Mouse (Mus musculus) gastrocnemius, postnatal 10 days (tissue): Measurements from ENCODE around the gene Tpst2. TPM values are rescaled to one million over a fixed set of nuclear protein-coding genes. Genes with fewer than 3 reads are reported as not detected.
A peak's percentile ranks its signal among the peaks of the same experiment; 100 is the strongest.
"Not testable (repeated sequence)": the region's sequence is repeated elsewhere in the genome, so short reads cannot be mapped to it uniquely, and the experiment has no call there.

ENCODE experiments used
- DNase-seq: peaks from one replicate; pipeline ENCODE4 v3.0.0; 2021; ENCODE audit warnings: mixed read lengths
- total RNA-seq, 2 experiments: library from RNA; stranded (reverse); gene quantifications; 2 replicates each; pipeline ENCODE4 v1.2.3; 2021

Gene Tpst2
- total RNA-seq, 2 experiments from 2014 or later = 21.5 to 23.6 TPM

DNA sequence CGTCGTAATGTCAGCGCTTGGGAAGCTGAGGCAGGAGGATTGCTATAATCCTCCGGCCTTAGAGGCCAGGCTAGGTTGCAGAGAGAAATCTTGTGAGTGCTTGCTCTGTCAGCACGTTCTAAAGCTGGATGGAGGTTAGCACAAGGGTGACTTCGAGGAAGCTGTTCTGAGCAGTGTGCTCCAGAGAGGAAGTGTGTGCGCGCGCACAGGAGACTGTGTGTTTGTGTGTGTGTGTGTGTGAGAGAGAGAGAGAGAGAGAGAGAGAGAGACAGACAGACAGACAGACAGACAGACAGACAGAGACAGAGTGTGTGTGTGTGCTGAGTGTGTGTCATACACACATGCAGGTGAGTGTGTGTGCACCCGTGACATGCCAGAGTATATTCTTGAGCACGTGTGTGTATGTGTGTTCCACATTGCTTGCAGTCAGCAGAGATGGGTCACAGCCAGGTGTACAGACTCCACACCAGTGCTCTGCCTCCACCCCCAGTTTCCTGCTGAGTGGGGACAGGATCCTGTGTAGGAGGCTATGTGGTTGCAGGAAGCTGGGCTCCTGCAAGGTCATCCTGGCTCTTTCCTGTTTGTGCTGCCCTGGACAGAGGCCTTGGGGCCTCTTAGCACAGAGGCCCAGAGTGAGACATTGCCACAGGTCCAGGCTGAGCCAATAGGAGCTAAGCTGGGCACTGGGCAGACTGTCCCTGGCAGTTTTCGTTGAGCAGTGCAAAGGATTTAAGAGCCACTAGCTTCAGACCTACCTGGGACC, 21.9 kb downstream of the Tpst2 start:
- no peak for DNase-seq

GRCm38 (mm10) chr5:112299399-112299798, 22.9 kb downstream of the Tpst2 start:
- DNase-seq = no peak

DNA sequence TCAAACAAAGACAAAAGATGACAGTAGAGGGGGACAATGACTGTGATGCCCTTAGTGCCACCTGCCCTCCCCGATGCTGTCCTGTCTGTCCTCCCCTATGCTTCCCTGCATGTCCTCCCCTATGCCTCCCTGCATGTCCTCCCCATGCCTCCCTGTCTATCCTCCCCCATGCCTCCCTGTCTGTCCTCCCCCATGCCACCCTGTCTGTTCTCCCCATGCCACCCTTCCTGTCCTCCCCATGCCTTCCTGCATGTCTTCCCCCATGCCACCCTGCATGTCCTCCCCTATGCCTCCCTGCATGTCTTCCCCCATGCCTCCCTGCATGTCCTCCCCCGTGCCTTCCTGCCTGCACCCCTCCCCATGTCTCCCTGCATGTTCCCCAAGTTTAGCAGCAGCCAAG, 23.6 kb downstream of the Tpst2 start:
- no peak for DNase-seq

DNA sequence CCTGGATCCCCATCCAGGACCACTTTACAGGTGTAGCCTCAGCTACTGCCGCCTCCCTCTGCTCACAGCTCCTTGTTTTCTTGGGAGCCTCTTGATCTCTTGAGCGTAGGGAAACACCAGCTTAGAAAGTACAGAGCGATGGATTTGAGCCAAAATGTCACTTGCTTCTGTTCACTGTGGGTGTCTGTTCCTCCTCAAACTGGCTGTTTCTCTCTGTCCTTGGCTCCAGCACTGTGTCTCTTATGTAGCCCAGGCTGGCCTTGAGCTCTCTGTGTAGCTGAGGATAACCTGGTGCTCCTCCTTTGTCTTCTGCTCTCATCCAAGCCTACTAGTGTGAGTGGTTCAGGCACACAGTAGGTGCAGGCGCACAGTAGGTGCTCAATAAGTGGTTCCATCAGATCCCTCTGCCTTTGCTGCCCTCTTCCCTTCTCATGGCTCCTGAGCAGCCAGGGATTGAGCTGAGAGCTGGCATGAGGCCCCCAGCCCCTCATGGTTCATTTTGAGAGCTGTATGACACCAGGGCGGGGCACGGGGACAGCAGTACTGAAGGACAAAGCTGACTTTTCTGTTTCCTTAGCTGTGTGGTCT, 24.3 kb downstream of the Tpst2 start:
- DNase-seq = no peak

DNA sequence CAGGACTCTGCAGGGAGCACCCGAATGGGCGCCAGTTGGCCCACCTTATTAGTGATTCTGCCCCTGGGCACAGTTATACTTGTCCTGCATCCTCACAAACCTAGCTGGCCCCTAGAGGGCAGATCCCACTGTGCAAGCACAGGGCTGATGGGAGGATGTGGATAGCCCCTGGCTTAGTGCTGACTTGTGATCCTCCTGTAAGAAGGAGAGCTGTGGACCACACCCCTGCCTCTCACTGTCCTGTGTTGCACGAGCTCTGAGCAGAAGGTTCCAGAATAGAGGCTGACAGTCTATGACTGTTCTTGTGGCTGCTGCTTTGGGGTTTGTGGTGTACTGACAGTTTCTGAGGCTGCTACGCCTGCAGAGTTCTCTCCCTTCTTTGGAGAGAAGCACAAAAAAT, 25.2 kb downstream of the Tpst2 start:
- DNase-seq = no peak

DNA sequence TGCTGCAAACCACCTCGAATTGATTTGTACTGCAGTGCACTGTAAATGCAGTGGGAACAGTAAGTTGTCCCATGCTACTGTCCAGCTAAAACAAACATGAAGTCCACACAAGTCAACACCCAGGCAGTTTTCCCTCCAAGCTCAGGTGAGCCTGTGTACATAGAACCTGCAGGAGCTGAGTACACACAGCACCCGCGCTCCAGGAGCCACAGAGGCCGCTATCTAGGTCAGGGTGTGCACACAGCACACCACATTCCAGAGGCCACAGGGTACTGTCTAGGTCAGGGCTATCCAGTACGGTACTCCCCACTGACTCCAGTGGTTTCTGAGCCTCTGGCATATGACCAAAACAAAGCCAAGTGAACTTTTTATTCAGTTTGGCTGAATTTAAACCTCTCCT, 25.8 kb downstream of the Tpst2 start:
- DNase-seq = no peak

DNA sequence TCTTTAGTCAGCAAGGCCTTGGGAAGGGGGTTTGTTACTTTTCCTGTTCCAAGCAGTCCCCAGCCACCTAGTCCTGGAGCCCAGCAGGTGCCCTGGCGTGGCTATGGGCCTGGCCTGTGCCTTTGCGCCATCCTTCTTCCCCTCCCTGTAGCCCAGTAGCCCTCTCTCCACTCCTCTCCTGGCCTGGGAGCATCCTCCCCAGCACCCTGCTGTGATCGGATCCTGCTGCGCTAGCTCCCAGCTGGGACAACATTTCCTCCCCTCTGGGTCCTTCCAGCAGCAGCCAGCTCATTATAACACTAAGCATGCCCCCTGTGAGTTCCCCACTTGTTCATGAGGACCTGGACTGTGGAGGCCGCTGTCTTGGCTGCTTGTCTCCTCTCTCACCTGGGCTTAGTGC, 29.4 kb downstream of the Tpst2 start:
- DNase-seq = no peak

DNA sequence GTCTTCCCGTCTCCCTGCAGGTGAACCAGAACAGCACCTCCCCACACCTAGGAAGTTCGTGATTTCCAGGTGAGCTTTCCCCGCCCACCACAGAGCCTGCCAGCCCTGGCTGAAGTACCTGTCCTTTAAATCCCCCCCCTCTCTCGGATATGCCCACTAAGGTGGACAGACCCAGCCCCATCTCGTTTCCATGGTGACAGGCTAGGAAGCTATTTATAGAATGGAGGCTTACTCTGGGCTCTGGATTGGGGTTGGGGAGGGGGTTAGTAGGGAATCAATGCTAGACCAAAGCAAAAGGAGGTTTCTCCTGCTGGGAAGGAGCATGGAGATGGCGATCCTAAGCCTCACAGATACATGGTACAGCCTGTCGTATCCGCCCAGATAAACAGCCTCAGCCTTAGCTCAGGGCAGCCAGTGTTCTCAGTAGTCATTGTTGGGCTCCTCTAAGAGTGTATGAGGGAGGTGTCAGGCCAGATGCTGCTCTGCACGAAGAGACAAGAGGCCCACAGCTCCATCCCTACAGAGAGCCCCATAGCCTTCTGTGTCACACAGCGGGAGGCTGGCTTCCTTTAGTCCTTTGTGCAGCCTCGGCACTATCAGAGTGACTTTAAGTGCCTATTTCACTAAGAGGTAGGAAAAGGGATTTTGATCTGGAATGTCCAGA, 36.9 kb downstream of the Tpst2 start:
- no peak for DNase-seq

GRCm38 (mm10) chr5:112316468-112316867, 40.0 kb downstream of the Tpst2 start:
- no peak for DNase-seq

DNA sequence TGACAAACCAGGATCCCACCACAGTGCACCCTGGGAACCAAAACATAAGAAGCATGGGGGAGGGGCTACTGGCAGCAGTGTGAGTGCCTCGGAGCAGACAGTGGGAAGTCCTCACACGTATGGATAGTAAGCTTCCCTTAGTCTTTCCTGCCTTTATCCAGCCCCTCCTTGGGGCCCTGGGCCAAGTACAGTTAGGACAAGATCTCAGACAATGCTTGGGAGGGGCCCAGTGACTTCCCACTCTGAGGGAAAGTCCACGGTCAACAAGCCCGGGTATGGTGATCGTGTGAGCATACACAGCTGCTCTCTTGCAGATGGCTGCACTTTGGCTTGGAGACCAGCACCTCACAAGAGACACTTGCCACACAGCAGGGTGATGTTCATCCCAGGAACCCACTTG, 40.8 kb downstream of the Tpst2 start:
- no peak for DNase-seq

- not testable (repeated sequence) for DNase-seq
Observed at GRCm38 (mm10) chr5:112319343-112319742, 42.9 kb downstream of the Tpst2 start.

DNA sequence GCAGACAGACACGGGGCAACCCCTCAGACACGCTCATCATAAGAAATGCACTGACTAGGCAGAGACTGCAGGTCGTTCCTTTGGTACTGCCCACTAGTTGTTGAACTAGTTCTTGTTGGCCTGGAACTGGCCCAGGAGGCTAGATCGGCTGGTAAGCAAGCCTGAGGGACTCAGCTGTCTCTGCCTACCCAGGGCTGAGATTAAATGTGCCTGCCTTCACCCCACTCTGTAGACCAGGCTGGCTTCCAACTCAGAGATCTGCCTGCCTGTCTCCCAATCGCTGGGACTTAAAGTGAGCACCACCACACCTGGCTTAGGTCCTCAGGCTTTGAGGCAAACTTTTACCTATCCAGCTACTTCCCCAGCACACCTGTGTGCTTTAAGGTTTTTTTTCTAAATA, 43.9 kb downstream of the Tpst2 start:
- no peak for DNase-seq

DNA sequence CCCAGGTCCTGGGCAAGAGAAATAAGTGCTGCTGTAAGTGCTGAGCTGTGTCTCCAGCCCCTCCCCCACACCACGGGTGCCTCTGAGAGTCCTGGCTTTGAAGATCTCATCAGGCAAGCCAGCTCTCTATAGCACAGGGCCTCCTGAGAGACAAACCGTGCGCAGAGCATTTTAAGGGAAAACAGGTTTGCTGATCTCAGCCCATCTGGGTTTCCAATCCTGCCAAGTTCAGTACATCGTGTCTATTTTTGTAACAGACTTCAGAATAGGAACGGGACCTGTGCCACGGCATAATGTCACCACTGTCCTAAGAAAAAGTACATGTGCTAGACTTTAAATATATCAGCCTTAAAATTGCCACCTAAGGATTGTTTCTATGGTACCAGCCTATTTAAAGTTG, 44.4 kb downstream of the Tpst2 start:
- DNase-seq = no peak

- no peak for DNase-seq
Observed at GRCm38 (mm10) chr5:112321376-112321775, 44.9 kb downstream of the Tpst2 start.

DNA sequence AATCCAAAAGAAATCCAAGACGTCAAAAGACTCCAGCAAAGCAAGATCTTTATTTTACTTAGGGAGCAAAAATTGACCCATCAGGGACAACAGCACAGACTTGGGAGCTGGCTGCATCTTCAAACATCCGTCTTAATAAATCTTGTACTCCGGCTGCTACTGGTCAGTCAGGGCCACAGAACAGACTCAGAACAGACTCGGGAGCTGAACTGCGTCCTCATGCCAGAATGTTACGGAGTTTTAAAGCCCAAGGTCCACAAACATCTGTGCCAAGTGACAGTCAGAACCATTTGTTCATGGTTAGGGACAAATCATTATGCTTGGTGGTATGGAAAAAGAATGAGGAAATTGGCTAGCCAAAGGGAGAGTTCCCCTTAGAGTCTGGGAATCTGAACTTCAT, 46.8 kb downstream of the Tpst2 start:
- no peak for DNase-seq

DNA sequence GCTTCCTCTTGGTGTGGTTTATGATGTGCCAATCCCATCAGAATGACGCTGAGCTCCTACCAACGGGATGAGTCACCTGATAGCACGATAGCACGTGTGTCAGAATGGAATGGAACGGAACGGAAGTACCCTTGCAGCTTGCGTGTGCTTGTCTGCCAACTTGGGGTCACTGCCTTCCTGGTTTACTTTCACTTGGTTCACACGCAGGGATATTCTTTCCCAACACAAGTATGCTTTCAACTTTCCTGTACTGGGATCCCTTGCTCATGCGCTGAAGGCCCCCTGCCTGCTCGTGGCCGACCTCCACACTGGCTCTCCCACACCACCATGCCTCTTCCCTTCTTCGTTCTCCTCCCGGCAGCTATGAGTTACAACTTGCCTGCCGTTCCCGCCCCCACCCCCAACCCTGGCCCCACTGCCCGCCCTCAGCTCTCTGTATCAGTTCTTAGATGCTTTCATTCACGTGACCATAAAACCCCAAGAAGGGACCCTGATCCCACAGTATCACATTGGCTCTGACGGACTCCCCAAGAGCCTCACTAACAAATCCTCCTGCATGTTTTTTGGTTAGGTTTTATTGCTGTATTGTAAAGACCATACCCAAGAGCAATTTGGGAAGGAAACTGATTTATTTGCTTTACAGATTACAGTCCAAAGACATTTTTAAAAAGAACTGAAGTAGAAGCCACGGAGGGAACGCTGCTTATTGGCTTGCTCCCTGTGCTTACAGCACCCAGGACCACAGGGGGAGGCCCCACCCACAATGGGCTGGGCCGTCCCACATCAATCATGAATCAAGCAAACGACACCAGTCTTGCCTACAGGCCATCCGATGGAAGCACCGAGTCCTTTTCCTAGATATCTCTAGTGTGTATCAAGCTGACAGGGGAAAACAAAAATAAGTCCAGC, 48.4 kb downstream of the Tpst2 start:
- no peak for DNase-seq

- peak; percentile 96 for DNase-seq
Observed at GRCm38 (mm10) chr5:112325546-112326445, 49.3 kb downstream of the Tpst2 start, which contains the start of gene Tfip11. Tfip11 (plus strand) TSS chr5:112326358.

- DNase-seq = no peak
Observed at GRCm38 (mm10) chr5:112326446-112327009, 50.0 kb downstream of the Tpst2 start.

- DNase-seq = no peak
Observed at GRCm38 (mm10) chr5:112327854-112328253, 51.4 kb downstream of the Tpst2 start.

- no peak for DNase-seq
Observed at GRCm38 (mm10) chr5:112329805-112330564, 53.5 kb downstream of the Tpst2 start.
